Mouse (Mus musculus) heart, adult 9 months (tissue): Measurements from ENCODE around the gene Frmd4b.

Source experiments
- DNase-seq, 2 experiments: peaks; one replicate each; pipeline ENCODE4 v3.0.0; 2022; ENCODE audit warnings: low spot score in 2 of 2

Frmd4b gene

DNA sequence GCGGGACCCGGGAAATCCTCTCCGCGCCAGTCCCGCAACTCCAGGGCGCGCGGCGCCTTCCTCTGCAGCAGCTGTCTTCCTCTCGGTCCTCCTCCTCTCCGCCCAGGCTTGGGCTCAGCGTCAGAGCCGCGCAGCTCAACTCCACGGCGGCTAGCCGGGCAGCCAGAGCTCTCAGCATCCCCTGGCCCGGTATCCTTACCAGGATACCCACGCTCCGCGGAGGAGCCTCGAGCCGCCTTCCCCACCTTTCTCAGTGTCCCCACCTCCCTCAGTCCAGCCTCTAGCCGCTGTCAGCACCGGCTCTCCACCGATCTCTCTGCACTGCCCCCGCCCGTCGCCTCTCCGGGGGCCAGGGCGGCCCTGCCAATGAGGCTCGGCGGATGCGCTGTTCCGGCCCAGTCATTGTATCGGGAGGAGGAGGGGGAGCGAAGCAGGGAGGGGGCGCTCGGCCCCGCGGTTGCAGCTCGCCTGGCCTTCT is at the start of gene Frmd4b:
Gene Frmd4b, minus strand, starts transcription at position 276 of the 478 bp plus-strand sequence.
- peak; percentile 57 to 66 for DNase-seq

DNA sequence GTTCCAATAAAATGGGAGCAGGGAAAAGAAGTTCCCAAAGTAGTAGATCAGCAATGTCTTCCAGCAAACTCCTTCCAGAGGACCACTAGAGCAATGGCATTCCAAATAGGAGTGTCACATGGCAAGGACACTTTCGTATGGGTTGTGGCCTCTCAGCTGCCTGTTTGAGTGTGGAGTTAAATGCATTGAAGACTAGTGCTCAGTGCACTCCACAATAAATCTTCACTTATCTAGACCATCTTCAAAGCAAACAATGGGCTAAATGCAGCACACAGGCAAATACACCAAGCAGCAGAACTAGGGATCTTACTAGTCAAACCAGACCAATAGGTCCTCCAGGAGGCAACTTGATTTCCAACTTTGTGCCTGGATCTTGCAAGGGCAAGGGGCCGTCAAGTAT is 49.1 kb upstream of the Frmd4b start:
- no peak for DNase-seq

- DNase-seq = no peak
These were observed 41.6 kb upstream of the Frmd4b start for GRCm38 (mm10) chr6:97658921-97659320.

- no peak for DNase-seq
These were observed 38.6 kb upstream of the Frmd4b start for GRCm38 (mm10) chr6:97655986-97656385.

DNA sequence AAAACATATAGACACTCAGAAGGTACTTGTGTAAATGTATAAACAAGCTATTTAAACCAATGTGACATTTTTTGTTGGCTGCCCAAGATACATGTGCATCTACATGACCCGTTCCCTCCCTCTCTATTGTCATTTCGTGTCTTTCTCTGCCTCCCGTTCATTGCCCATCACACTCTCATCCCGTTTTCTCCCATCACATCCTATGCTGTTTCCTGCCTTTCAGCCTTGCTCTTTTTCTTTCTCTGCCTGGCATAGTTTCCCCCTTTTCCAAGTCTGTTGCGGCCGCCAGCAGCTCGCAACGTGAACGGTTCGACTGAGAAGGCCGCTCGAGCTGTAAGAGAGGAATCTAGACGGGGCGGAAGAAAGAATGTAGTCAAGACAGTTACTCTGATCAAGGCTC is 30.2 kb upstream of the Frmd4b start:
- no peak for DNase-seq

DNA sequence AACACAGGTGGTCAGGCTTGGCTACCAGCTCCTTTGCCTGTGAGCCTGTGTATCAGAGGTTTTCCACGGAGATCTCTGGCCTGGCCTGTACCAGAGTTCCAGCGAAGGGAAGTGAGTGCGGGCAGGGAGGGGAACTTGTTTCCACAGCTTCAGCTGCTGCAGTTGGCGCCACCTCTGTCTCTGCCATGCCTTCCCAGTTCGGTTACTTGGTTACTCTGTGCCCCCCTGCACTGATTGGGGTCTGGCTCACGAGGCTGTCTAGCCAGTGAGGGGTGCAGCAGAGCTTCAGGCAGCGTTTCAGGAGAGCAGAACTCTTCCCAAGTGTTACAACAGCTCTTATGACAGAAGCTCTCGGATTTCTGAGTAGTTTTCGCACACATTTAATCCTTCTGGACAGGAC is 6.0 kb upstream of the Frmd4b start:
- no peak for DNase-seq

- DNase-seq = no peak
These were observed 4.9 kb upstream of the Frmd4b start for GRCm38 (mm10) chr6:97622236-97622635.

DNA sequence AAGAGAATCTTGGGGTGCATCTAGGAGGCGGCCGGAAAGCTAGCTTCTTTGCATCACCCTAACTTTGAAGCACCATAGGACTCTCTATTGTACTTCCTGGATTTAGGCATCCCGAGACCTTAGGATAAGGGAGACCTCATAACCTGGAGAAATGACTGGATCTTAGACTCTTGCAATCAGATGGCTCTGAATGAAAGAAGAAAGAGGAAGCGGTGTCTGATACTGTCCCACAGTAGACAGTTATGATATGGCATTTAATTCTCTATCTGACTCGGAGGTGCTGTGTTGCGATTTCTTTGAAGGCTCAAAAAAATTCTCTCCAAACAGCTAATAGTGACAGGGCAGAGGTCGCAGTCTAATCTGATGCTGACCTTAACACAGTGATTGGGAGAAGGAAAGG is 433 bp upstream of the Frmd4b start:
- no peak for DNase-seq

DNA sequence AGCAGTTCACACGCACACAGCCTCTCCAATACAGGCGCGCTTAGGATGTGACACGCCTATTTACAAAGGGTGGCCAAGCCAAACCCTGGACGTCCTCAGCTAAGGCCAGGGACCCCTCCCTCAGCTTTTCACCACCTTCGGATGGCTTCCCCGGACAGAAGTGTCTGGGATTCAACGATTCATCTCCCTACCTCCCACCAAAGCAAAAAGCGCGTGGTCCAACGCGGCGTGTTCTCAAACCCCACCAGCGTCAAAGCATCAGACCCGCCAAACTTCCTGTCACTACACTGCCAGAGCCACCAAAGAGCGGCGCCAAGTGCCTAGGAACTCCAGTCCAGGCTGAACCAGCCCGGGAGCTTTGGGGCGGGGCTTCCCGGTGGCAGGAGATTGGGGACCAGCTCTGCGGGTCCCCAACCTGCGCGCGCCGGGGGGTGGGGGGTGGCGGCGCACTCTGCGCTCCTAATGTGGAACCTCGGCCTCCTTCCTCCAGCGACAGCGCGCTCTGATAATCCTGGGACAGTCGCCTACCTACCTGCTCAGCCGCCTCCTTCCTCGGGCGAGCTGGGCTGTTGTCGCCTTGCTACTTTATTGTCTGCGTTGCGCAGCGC is 579 bp downstream of the Frmd4b start:
- peak; percentile 14 to 20 for DNase-seq

GRCm38 (mm10) chr6:97615901-97616461 is 1.4 kb downstream of the Frmd4b start:
- DNase-seq = peak; percentile 6 to 15

- DNase-seq = no peak
These were observed 3.2 kb downstream of the Frmd4b start for GRCm38 (mm10) chr6:97614179-97614578.

- no peak for DNase-seq
These were observed 4.5 kb downstream of the Frmd4b start for GRCm38 (mm10) chr6:97612861-97613260.

GRCm38 (mm10) chr6:97610051-97610450 is 7.3 kb downstream of the Frmd4b start:
- no peak for DNase-seq

DNA sequence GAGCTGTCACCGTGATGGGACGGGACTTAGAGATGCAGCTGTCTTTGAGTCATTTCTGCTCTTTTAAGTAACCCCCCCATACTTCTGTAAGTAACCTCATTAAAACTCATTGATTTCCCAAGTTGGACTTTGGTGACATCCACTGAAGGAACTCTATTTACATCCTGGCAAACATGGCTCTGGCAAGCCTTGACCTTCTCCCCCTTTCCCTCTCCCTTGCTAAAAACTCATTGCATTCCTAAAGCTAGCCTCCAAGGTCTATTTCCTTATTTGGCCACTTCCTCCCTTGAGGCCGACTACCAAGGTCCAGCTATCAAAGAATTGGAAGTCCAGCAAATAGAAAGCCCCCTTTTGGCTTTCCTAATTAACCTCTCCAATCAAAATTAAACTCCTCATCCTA is 9.7 kb downstream of the Frmd4b start:
- no peak for DNase-seq

GRCm38 (mm10) chr6:97595218-97595617 is 22.1 kb downstream of the Frmd4b start:
- DNase-seq = no peak

- no peak for DNase-seq
These were observed 22.8 kb downstream of the Frmd4b start for GRCm38 (mm10) chr6:97594589-97594988.

DNA sequence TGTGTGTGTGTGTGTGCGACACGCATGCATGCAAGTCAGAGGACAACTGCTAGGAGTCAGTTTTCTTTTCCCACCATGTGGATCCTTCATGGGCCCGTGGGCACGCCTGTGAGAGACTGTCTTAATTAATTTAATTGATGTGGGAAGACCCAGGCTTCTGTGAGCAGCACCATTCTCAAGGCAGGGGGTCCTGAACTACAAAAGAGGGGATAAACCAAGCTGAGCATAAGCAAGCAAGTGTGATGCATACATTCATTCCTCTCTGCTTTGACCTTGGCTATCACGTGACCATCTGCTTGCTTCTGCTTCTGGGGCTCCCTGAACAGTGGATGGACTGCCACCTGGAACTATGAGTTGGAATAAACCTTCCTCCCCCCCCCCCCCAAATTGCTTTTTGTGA is 27.1 kb downstream of the Frmd4b start:
- no peak for DNase-seq

- no peak for DNase-seq
These were observed 27.8 kb downstream of the Frmd4b start for GRCm38 (mm10) chr6:97589581-97589980.

GRCm38 (mm10) chr6:97589031-97589430 is 28.3 kb downstream of the Frmd4b start:
- DNase-seq = no peak

DNA sequence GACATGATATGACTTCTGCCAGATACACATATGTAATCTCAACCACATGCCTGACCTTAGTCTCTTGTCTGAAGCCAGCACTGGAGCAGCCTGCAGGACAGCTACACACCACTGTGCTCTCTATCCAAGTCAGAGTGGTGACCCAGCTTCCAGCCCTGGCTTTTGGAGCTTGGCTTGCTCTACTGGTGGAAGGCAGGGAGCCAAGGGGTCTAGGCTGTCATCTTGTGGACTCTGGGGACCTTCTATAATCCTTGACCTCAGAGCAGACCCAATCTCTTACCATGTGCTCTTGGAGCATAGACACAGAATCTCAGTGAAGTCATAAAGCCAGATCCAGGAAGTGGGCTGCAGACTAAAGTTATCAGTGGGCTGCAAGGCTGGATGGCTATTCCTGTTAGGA is 30.7 kb downstream of the Frmd4b start:
- DNase-seq = peak; percentile 6 to 13

DNA sequence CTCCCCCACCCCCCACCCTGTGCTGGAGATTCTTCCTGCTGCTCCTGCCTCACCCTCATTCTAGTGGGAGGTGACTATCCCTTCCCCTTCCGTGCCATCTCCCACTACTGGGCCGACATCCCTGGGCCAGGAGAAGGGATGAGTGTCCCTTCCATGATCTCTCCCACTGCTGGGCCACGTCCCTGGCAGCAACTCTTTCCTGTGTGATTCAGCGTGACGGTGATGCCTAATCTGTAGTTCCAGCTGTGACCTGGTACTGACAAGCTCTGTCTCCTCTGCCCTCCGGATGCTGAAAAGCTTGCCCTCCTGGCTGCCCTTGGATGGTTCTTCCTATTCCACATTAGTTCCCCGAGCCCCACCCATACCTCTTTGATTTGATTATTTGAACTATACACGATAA is 31.3 kb downstream of the Frmd4b start:
- DNase-seq = peak; percentile 5 to 8

DNA sequence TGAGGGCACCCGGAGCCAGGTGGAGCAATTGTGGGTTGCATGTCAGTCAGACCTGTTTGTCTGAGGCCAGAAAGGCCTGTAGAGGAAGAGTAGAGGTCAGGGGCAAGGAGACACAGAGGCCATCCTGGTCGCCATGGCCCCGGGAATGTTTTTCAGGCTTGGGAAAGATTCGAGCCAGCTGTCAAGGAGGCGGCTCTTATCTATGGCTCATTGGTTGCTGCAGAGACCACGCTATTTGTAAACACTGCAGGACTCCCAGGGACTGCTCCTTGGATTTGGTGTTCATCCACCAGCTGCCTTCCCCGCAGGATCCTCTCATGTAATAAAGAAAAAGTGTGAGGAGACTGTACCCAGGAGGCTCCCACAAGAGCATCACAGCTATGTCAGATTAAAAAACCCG is 34.6 kb downstream of the Frmd4b start:
- DNase-seq = peak; percentile 5 to 20

- DNase-seq = no peak
These were observed 35.4 kb downstream of the Frmd4b start for GRCm38 (mm10) chr6:97581941-97582340.
